Mouse (Mus musculus) megakaryocyte-erythroid progenitor cell, adult 5-6 weeks (primary cell): ENCODE results near the gene Hist1h4a. TPM values are rescaled to one million over a fixed set of nuclear protein-coding genes. Genes with fewer than 3 reads are reported as not detected.
A peak's percentile ranks its signal among the peaks of the same experiment; 100 is the strongest.

Source experiments
- ATAC-seq: replicated peaks from 2 replicates; pipeline ENCODE4 v1.8.0; 2016; ENCODE audit warnings: mild to moderate bottlenecking, inconsistent platforms; ENCODE audit not compliant: severe bottlenecking, poor library complexity, low FRiP score, low TSS enrichment
- total RNA-seq, 2 experiments: library from RNA; stranded (forward) in 1 of 2; stranded (reverse) in 1 of 2; fragments of 200-1000, 215-1000 nt in 1 of 2; fragments of >200 nt in 1 of 2; fragmentation: Nextera tagmentation in 1 of 2; gene quantifications; 2 replicates each; pipeline ENCODE4 v1.2.3; 2014 to 2017

Gene Hist1h4a
- total RNA-seq, 2 experiments from 2014 or later = 58.4 to 432 TPM

GRCm38 (mm10) chr13:23760240-23760971 is 624 bp downstream of the Hist1h4a start:
- no peak for ATAC-seq

GRCm38 (mm10) chr13:23759916-23760239 is 1.2 kb downstream of the Hist1h4a start:
- ATAC-seq = no peak

GRCm38 (mm10) chr13:23759251-23759771 is 1.7 kb downstream of the Hist1h4a start:
- no peak for ATAC-seq

- no peak for ATAC-seq
Observed at GRCm38 (mm10) chr13:23757921-23758320, 3.1 kb downstream of the Hist1h4a start.

- peak; percentile 38 for ATAC-seq
Observed at GRCm38 (mm10) chr13:23757211-23757773, 3.7 kb downstream of the Hist1h4a start.

- ATAC-seq = peak; percentile 45
Observed at GRCm38 (mm10) chr13:23756790-23757189, 4.2 kb downstream of the Hist1h4a start, which contains the start of gene Hist1h4b. TSS of gene Hist1h4b (plus strand) at chr13:23757013.

- ATAC-seq = no peak
Observed at GRCm38 (mm10) chr13:23755000-23755399, 6.0 kb downstream of the Hist1h4a start.

GRCm38 (mm10) chr13:23753314-23754078 is 7.5 kb downstream of the Hist1h4a start:
- no peak for ATAC-seq

GRCm38 (mm10) chr13:23752742-23753172 is 8.3 kb downstream of the Hist1h4a start:
- no peak for ATAC-seq

GRCm38 (mm10) chr13:23752067-23752741 is 8.8 kb downstream of the Hist1h4a start, which contains the start of gene Hist1h3b:
TSS of gene Hist1h3b (plus strand) at chr13:23752267.
- peak; percentile 71 for ATAC-seq

- ATAC-seq = 0 out of 2 replicates have a peak, but pooled peaks have one; percentile 15
Observed at GRCm38 (mm10) chr13:23751478-23751956, 9.5 kb downstream of the Hist1h4a start.

- ATAC-seq = peak; percentile 60
Observed at GRCm38 (mm10) chr13:23750839-23751477, 10.1 kb downstream of the Hist1h4a start, which contains the start of gene Hist1h2ab. TSS of gene Hist1h2ab (plus strand) at chr13:23751126.

- no peak for ATAC-seq
Observed at GRCm38 (mm10) chr13:23749563-23750121, 11.4 kb downstream of the Hist1h4a start.

- no peak for ATAC-seq
Observed at GRCm38 (mm10) chr13:23747892-23748288, 13.1 kb downstream of the Hist1h4a start.

- ATAC-seq = peak; percentile 9; the same call in 1 of the 2 replicates
Observed at GRCm38 (mm10) chr13:23747081-23747891, 13.7 kb downstream of the Hist1h4a start.

GRCm38 (mm10) chr13:23746201-23747080 is 14.6 kb downstream of the Hist1h4a start, which contains the start of gene Hist1h2bb:
TSS of gene Hist1h2bb (plus strand) at chr13:23746734.
- ATAC-seq = peak; percentile 74
